Mouse (Mus musculus): ENCODE data around the gene Hoxa3.

- TF ChIP-seq POLR2A (IDR thresholded peaks at IDR 0.05; ENCODE audit: extremely low read depth, insufficient read depth, low read length): no peak
- no peak for TF ChIP-seq CTCF (IDR thresholded peaks at IDR 0.05; ENCODE audit: extremely low read depth, insufficient read depth, low read length)
These were observed 48.8 kb upstream of the Hoxa3 start for GRCm38 (mm10) chr6:52261751-52262462.
